Mouse (Mus musculus): Measurements from ENCODE around the gene Ppp2r5b. TPM values are rescaled to one million over a fixed set of nuclear protein-coding genes. Genes with fewer than 3 reads are reported as not detected.

Ppp2r5b gene
- 20.6 and 40.3 TPM in 2 replicates for total RNA-seq (2014; rRNA removed; ENCODE audit: low replicate concordance)
- polyA plus RNA-seq (2015; fragmentation: Nextera tagmentation; extraction: Ambion mirVana), result 18.3 and 18.6 TPM in 2 replicates

- WGBS, result 3% methylated on average over 48 of the region's 48 CpGs
- peak within 1 kb of the TSS; percentile 88 for H3K4me2 ChIP-seq (ENCODE audit: low read depth, low read length)
- no peaks in the 10 kb centered on the region for H3K27me3 ChIP-seq (ENCODE audit: control insufficient read depth, insufficient read depth, low read length)
- peak within 1 kb of the TSS; percentile 98 for H3K27ac ChIP-seq (ENCODE audit: low read depth)
- ATAC-seq (ENCODE audit: insufficient read depth, low read depth) (peak; percentile 94), DNase-seq (ENCODE audit: low spot score) (peak; percentile 90)
- H3K9me3 ChIP-seq (replicated peaks; ENCODE audit: control insufficient read depth, low read length), result no peaks in the 10 kb centered on the region
- peak; percentile 53 for TF ChIP-seq CTCF (IDR thresholded peaks at IDR 0.05; ENCODE audit: low read depth)
- TF ChIP-seq EP300 (IDR thresholded peaks at IDR 0.05; ENCODE audit: low read depth), result no peak; the same call in 1 of the 2 replicates
- H3K4me3 ChIP-seq (ENCODE audit: low read depth, low read length), result peak within 1 kb of the TSS; percentile 72
- peaks cover 34% of the 10 kb centered on the region for H3K36me3 ChIP-seq (replicated peaks; ENCODE audit: control insufficient read depth, insufficient read depth, low read length)
- H3K4me1 ChIP-seq (ENCODE audit: control insufficient read depth, insufficient read depth), result peaks cover 11% of the 10 kb centered on the region
- H3K9ac ChIP-seq (replicated peaks; ENCODE audit: low read depth, low read length), result peak within 1 kb of the TSS; percentile 75
Observed at GRCm38 (mm10) chr19:6235084-6236052, at the start of gene Ppp2r5b. Gene Ppp2r5b (minus strand): TSS chr19:6235872.

GRCm38 (mm10) chr19:6285226-6285625 is 49.6 kb upstream of the Ppp2r5b start:
- WGBS, result 49% methylated on average over 8 of the region's 8 CpGs
- H3K4me2 ChIP-seq (ENCODE audit: low read depth, low read length), result peak overlapping the region; percentile 11; the same call in 1 of the 2 replicates
- H3K4me1 ChIP-seq (ENCODE audit: control insufficient read depth, insufficient read depth), result peaks cover 50% of the 10 kb centered on the region
- H3K9ac ChIP-seq (replicated peaks; ENCODE audit: low read depth, low read length), result no peak overlapping the region
- TF ChIP-seq CTCF (IDR thresholded peaks at IDR 0.05; ENCODE audit: low read depth) (no peak), EP300 (IDR thresholded peaks at IDR 0.05; ENCODE audit: low read depth) (no peak)
- ATAC-seq (ENCODE audit: insufficient read depth, low read depth) (no peak), DNase-seq (ENCODE audit: low spot score) (no peak)
- H3K27me3 ChIP-seq (ENCODE audit: control insufficient read depth, insufficient read depth, low read length), result no peaks in the 10 kb centered on the region
- no peak overlapping the region for H3K4me3 ChIP-seq (ENCODE audit: low read depth, low read length)
- peak overlapping the region; percentile 82 for H3K27ac ChIP-seq (ENCODE audit: low read depth)
- peaks cover 46% of the 10 kb centered on the region for H3K36me3 ChIP-seq (replicated peaks; ENCODE audit: control insufficient read depth, insufficient read depth, low read length)
- H3K9me3 ChIP-seq (replicated peaks; ENCODE audit: control insufficient read depth, low read length), result no peaks in the 10 kb centered on the region

- Histone ChIP-seq H3K9me3 (replicated peaks; ENCODE audit: control insufficient read depth, low read length) (no peaks in the 10 kb centered on the region), H3K4me1 (ENCODE audit: control insufficient read depth, insufficient read depth) (peaks cover 54% of the 10 kb centered on the region), H3K27me3 (ENCODE audit: control insufficient read depth, insufficient read depth, low read length) (no peaks in the 10 kb centered on the region), H3K9ac (replicated peaks; ENCODE audit: low read depth, low read length) (no peak overlapping the region), H3K36me3 (replicated peaks; ENCODE audit: control insufficient read depth, insufficient read depth, low read length) (peaks cover 44% of the 10 kb centered on the region), H3K4me3 (ENCODE audit: low read depth, low read length) (no peak overlapping the region), H3K27ac (ENCODE audit: low read depth) (peak overlapping the region; percentile 82), H3K4me2 (ENCODE audit: low read depth, low read length) (peak overlapping the region; percentile 24)
- TF ChIP-seq CTCF (IDR thresholded peaks at IDR 0.05; ENCODE audit: low read depth) (no peak), EP300 (IDR thresholded peaks at IDR 0.05; ENCODE audit: low read depth) (no peak)
- peak; percentile 70 for DNase-seq (ENCODE audit: low spot score)
- WGBS, result 27% methylated on average over 12 of the region's 12 CpGs
- peak; percentile 61 for ATAC-seq (ENCODE audit: insufficient read depth, low read depth)
Observed at GRCm38 (mm10) chr19:6284502-6284901, 48.8 kb upstream of the Ppp2r5b start.

GRCm38 (mm10) chr19:6283001-6283400 is 47.3 kb upstream of the Ppp2r5b start:
- Histone ChIP-seq H3K4me2 (ENCODE audit: low read depth, low read length) (no peak overlapping the region), H3K9ac (replicated peaks; ENCODE audit: low read depth, low read length) (no peak overlapping the region), H3K27ac (ENCODE audit: low read depth) (no peak overlapping the region), H3K4me3 (ENCODE audit: low read depth, low read length) (no peak overlapping the region), H3K36me3 (replicated peaks; ENCODE audit: control insufficient read depth, insufficient read depth, low read length) (peaks cover 46% of the 10 kb centered on the region), H3K4me1 (ENCODE audit: control insufficient read depth, insufficient read depth) (peaks cover 67% of the 10 kb centered on the region), H3K27me3 (ENCODE audit: control insufficient read depth, insufficient read depth, low read length) (no peaks in the 10 kb centered on the region), H3K9me3 (replicated peaks; ENCODE audit: control insufficient read depth, low read length) (no peaks in the 10 kb centered on the region)
- DNase-seq (ENCODE audit: low spot score), result no peak
- 86% methylated on average over 5 of the region's 5 CpGs for WGBS
- ATAC-seq (ENCODE audit: insufficient read depth, low read depth), result no peak
- TF ChIP-seq CTCF (IDR thresholded peaks at IDR 0.05; ENCODE audit: low read depth), result no peak
- TF ChIP-seq EP300 (IDR thresholded peaks at IDR 0.05; ENCODE audit: low read depth), result no peak

GRCm38 (mm10) chr19:6281122-6282020 is 45.7 kb upstream of the Ppp2r5b start:
- ATAC-seq (ENCODE audit: insufficient read depth, low read depth), result no peak
- WGBS, result 77% methylated on average over 14 of the region's 14 CpGs
- no peak for DNase-seq (ENCODE audit: low spot score)
- no peak for TF ChIP-seq EP300 (IDR thresholded peaks at IDR 0.05; ENCODE audit: low read depth)
- TF ChIP-seq CTCF (IDR thresholded peaks at IDR 0.05; ENCODE audit: low read depth), result no peak
- Histone ChIP-seq H3K4me3 (ENCODE audit: low read depth, low read length) (no peak overlapping the region), H3K9ac (replicated peaks; ENCODE audit: low read depth, low read length) (no peak overlapping the region), H3K27ac (ENCODE audit: low read depth) (no peak overlapping the region), H3K4me2 (ENCODE audit: low read depth, low read length) (no peak overlapping the region), H3K4me1 (ENCODE audit: control insufficient read depth, insufficient read depth) (peaks cover 52% of the 10 kb centered on the region), H3K36me3 (replicated peaks; ENCODE audit: control insufficient read depth, insufficient read depth, low read length) (peaks cover 46% of the 10 kb centered on the region), H3K9me3 (replicated peaks; ENCODE audit: control insufficient read depth, low read length) (no peaks in the 10 kb centered on the region), H3K27me3 (ENCODE audit: control insufficient read depth, insufficient read depth, low read length) (no peaks in the 10 kb centered on the region)
